Mouse (Mus musculus) frontal cortex, postnatal 10 days (tissue): ENCODE measurements around the gene Efr3b.

ENCODE experiments used
- DNase-seq, 2 experiments: peaks; one replicate each; pipeline ENCODE4 v3.0.0; 2022; ENCODE audit warnings: low spot score in 2 of 2, mixed read lengths in 1 of 2

Efr3b gene

GRCm38 (mm10) chr12:4037511-4037910, 1.2 kb downstream of the Efr3b start:
- DNase-seq, result no peak

DNA sequence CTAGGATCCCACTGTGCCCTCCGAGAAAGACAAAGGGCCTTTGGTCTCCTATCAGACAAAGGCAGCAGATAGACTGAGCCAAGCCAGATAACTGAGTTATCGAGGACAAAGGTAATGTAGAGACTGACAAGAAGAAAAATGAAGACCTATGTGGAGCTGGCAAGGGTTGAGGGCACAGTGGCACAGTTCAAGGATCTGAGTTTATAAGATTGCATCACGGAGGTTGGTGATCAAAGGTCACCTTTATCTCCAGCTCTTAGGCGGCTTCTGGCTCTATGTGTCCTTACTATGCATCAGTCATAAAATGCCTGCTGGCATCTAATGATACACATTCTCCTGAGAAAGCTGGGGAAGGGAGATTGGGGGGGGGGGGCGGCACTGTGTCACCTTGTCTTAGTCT, 2.6 kb downstream of the Efr3b start:
- no peak for DNase-seq

DNA sequence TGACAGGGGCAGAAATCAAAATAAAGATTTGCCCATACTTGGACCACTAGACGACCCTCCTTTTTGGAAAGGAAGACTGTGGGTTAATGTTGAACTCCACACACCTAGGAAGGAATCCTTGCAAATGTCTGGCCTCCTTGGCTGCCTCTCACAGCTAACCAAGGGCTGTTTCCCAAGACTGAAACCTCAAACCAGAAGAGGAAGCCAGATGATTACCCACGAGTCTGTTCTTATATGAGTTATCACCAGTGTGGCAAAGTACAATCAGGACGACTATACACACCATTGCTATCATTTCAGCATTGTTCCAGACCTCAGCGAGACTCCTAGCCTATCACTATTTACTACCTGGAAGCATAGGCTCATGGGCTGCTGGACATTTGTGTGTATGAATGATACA, 9.7 kb downstream of the Efr3b start:
- no peak for DNase-seq

- peak in 1 of 2 experiments; percentile 72 for DNase-seq
Measured at GRCm38 (mm10) chr12:4028516-4028915, 10.2 kb downstream of the Efr3b start.

- no peak for DNase-seq
Measured at GRCm38 (mm10) chr12:4024356-4024755, 14.4 kb downstream of the Efr3b start.

GRCm38 (mm10) chr12:4023501-4023900, 15.2 kb downstream of the Efr3b start:
- no peak for DNase-seq

- DNase-seq, result no peak
Measured at GRCm38 (mm10) chr12:4022845-4023244, 15.9 kb downstream of the Efr3b start.

GRCm38 (mm10) chr12:4020505-4020904, 18.2 kb downstream of the Efr3b start:
- DNase-seq, result no peak

DNA sequence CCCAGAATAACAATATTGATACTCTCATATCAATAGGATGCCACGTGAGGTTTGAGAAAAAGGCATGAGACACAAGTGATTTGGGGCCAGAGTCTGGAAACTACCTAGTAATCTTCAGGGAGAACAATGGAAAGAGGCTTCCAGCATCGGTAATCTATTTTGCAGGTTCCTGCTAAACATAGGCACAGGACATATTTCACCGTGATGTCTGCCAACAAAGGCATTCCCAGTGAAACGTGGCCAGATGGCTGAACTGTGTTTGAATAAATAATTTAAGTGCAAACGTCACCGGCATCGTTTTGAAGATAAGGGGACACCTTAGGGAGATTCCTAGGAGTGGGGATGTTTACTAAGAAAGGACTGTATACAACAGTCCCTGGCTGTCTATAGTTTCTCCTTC, 22.4 kb downstream of the Efr3b start:
- DNase-seq, result no peak

GRCm38 (mm10) chr12:4015741-4016140, 23.0 kb downstream of the Efr3b start:
- no peak for DNase-seq

GRCm38 (mm10) chr12:4015255-4015654, 23.5 kb downstream of the Efr3b start:
- no peak for DNase-seq

- no peak for DNase-seq
Measured at GRCm38 (mm10) chr12:4011715-4012114, 27.0 kb downstream of the Efr3b start.

DNA sequence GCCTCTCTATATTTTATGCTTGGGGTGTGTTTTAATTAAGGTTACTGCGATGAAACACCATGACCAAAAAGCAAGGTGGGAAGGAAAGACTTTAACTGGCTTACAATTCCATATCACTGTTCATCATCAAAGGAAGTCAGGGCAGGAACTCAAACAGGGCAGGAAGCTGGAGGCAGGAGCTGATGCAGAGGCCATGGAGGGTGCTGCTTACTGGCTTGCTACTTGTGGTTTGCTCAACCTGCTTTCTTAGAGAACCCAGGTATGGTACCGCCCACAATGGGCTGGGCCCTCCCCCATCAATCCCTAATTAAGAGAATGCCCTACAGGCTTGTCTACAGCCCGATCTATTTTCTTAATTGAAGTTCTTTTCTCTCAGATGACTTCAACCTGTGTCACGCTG, 27.4 kb downstream of the Efr3b start:
- no peak for DNase-seq

DNA sequence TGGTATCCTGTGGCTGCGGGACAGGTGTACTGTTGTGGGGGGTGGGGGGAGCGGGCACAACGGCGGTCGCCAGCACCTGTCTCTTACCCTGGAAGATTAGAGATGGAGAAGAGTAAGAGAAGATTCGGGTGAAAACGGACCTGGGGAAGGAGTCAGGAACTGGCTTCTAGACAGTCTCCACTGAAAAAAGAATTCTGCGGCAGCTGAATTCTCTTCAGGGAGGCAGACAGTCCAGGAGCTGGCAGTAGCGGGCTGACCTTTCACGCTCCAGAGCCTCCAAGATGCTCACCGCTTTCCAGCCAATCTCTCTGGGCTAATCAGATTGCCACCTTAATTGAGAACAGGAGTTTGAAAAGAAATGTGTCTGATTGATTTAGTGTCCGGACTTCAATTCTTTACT, 30.0 kb downstream of the Efr3b start:
- no peak for DNase-seq

DNA sequence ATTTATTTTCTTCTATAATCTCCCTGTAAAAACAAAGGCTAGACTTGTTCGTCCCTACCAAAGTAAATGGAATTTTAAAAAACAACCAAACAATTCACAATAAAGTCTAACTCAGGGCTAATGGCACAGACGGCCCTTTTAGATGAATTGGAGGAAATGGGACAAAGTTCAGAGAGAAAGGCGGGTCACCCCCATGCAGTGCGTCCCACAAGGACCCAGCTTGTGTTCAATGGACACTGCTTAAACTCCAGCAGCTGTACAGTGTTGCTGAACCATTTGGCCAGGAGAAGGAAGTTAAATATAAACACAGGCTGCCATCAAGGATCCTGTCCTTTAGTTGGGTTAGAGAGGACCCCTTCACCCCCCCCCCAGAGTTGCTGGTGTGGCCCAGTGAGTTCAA, 30.9 kb downstream of the Efr3b start:
- no peak for DNase-seq

DNA sequence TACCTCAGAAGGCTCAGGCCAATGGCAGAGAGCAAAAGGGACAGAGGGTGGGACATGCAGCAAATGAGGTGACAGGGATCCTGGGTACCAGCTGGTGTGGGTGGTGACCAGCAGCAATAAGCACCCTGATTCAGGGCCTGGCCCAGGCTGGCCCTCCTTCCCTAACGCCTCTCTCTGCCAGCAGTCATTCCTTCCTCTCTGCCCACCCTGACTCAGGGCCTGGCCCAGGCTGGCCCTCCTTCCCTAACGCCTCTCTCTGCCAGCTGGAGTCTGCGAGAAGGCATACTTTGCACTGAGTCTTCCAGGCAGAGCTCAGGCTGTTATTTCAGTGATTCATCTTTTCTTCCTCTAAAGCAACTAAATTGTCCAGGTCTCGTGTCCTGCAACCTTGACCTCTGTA, 31.5 kb downstream of the Efr3b start:
- peak in 1 of 2 experiments; percentile 41 for DNase-seq

DNA sequence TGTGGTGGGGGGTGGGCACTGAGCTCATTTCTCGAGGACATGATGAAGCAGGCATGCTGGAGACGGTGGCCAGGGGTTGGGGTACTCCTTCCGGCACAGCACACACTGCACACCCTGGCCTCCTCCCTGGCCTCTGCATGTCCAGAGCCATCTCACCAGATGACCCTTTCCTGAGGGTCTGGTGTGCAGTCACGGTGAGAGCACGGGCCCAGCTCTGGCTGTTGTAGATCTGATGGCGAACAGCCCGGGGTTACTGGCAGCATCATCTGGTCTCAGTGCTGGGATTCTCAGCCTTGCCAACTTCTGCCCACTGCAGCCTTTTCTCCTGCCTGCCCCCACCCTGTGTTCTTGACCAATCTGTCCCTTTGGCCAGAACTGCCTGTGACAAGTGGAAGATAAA, 32.6 kb downstream of the Efr3b start:
- DNase-seq, result no peak

DNA sequence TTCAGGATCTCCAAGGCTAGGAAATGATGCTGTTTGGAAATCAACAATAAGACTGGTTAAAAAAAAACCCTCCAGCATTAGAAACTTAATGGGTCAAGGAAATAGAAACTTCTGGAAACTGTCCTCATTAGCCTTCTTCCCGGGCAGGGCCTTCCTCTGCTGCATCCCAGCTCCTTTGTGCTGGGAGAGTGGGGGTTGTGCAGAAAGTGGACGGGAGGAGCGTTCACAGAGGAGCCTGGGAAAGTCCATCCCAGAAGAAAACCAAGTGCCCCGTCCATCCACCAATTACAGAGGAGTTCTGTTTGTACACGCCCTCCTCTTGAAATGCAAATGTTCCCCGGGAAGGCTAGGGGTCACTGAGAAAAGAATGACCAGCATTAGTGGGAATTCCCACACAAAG, 34.1 kb downstream of the Efr3b start:
- no peak for DNase-seq

GRCm38 (mm10) chr12:4000406-4000805, 38.3 kb downstream of the Efr3b start:
- no peak for DNase-seq

DNA sequence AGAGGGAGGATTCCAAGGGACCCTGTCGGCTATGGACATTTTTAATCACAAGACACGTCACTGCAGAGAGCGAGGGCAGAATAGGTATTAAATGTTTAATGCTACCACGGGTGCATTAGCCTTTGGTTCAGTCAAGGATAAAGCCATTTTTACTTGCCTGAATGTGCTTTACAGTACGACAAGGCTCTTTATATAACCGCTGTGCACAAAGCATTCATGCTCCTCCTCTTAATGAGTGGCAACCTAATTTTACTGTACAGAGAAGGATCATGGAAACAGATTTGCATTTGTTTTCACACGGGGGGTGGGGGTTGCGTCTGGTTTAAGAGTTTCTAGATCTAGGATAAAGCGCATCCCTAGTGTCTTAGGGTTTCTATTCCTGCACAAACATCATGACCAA, 42.0 kb downstream of the Efr3b start:
- DNase-seq, result no peak

DNA sequence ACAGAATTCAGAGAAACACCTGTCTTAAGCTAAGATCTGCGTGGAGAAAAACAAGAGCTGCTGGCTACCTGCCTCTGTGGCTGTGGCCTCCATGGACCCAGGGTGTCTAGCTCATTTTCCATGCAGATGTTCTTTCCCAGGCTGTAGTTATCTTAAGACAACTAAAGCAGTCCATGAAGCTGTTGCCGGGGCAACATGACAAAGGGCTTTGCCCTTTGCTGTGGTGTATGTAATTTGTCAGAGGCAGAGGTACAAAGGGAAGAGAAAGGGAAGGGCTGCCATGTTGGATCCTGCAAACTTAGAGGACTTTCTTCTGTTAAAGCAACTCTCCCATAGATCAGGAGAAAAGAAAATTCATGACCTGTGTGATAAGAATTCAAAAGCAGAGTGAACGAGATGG, 47.7 kb downstream of the Efr3b start:
- DNase-seq, result no peak

GRCm38 (mm10) chr12:3989943-3990342, 48.8 kb downstream of the Efr3b start:
- DNase-seq, result no peak

GRCm38 (mm10) chr12:3984446-3984845, 54.3 kb downstream of the Efr3b start:
- no peak for DNase-seq

DNA sequence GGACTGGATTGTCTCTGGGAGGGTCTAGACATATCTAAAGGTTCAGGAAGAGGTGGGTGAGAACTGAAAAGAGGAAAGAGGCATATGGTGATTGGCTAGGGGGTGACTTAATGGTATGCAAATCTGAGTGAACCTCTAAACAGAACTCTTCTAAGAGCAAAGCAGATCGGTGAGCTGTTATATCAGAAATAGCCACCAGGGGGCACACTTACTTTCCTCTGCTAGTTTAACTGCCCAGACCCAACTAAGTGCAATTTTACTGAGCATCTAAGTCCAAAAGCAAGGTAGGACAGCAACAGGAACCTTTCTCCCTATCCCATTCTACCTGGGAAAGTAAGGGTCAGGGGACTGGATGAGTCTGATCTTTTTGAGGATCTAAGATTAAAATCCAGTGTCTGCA, 55.0 kb downstream of the Efr3b start:
- DNase-seq, result peak in 1 of 2 experiments; percentile 76

DNA sequence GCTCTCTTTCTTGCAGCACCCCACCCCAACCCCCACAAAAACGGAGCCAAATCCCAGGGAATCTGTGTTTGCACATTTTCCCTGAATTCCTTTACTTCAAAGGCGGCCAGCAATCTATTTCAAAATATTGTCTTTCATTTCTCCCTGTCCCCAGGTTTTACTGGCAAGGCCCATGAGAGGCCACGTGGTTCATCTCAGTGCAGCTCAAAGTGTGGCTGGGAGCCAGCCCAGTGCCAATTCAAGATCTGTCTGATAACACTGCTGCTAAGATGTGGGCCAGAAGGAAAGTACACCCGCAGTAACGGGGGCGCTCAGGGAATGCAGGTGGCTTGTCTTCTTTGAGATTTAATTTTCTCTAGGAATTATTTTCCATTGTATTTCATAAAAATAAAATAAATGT, 56.5 kb downstream of the Efr3b start:
- peak in 1 of 2 experiments; percentile 46 for DNase-seq
